Mouse (Mus musculus): ENCODE results near the gene Gm11232. TPM values are rescaled to one million over a fixed set of nuclear protein-coding genes. Genes with fewer than 3 reads are reported as not detected.

Gene Gm11232
- polyA plus RNA-seq, 1 experiment from 2014 or later: not detected

GRCm38 (mm10) chr4:71727611-71728010 lies 30.2 kb downstream of the Gm11232 start:
- Histone ChIP-seq H3K4me1 (ENCODE audit: control insufficient read depth, low read depth, low read length) (no peaks in the 10 kb centered on the region), H3K27me3 (ENCODE audit: control insufficient read depth, insufficient read depth, low read depth, low read length) (no peaks in the 10 kb centered on the region), H3K27ac (ENCODE audit: low read length) (no peak overlapping the region), H3K9ac (ENCODE audit: low read depth, low read length) (no peak overlapping the region), H3K4me2 (ENCODE audit: low read depth, low read length) (no peak overlapping the region), H3K9me3 (replicated peaks; ENCODE audit: control insufficient read depth, low read length) (no peaks in the 10 kb centered on the region), H3K4me3 (ENCODE audit: low read depth, low read length) (no peak overlapping the region), H3K36me3 (ENCODE audit: control insufficient read depth, insufficient read depth) (no peaks in the 10 kb centered on the region)
- 46% methylated on average over 2 of the region's 2 CpGs for WGBS (ENCODE audit: insufficient replicate concordance)
- no peak for ATAC-seq (ENCODE audit: low read depth)

GRCm38 (mm10) chr4:71727056-71727455 lies 30.7 kb downstream of the Gm11232 start:
- H3K9me3 ChIP-seq (replicated peaks; ENCODE audit: control insufficient read depth, low read length): no peaks in the 10 kb centered on the region
- H3K4me2 ChIP-seq (ENCODE audit: low read depth, low read length): no peak overlapping the region
- H3K27me3 ChIP-seq (ENCODE audit: control insufficient read depth, insufficient read depth, low read depth, low read length): no peaks in the 10 kb centered on the region
- no peaks in the 10 kb centered on the region for H3K36me3 ChIP-seq (ENCODE audit: control insufficient read depth, insufficient read depth)
- ATAC-seq (ENCODE audit: low read depth): no peak
- H3K4me1 ChIP-seq (ENCODE audit: control insufficient read depth, low read depth, low read length): no peaks in the 10 kb centered on the region
- WGBS (ENCODE audit: insufficient replicate concordance): 62% methylated on average over 4 of the region's 4 CpGs
- H3K4me3 ChIP-seq (ENCODE audit: low read depth, low read length): no peak overlapping the region
- no peak overlapping the region for H3K9ac ChIP-seq (ENCODE audit: low read depth, low read length)
- H3K27ac ChIP-seq (ENCODE audit: low read length): no peak overlapping the region

- WGBS (ENCODE audit: insufficient replicate concordance): 43% methylated on average over 2 of the region's 2 CpGs
These were observed 31.9 kb downstream of the Gm11232 start for GRCm38 (mm10) chr4:71725889-71726288.

More at GRCm38 (mm10) chr4:71725889-71726288, 31.9 kb downstream of the Gm11232 start:
- H3K9ac ChIP-seq (ENCODE audit: low read depth, low read length): no peak overlapping the region
- no peaks in the 10 kb centered on the region for H3K9me3 ChIP-seq (replicated peaks; ENCODE audit: control insufficient read depth, low read length)
- H3K27ac ChIP-seq (ENCODE audit: low read length): no peak overlapping the region
- H3K4me3 ChIP-seq (ENCODE audit: low read depth, low read length): no peak overlapping the region
- ATAC-seq (ENCODE audit: low read depth): no peak
- no peaks in the 10 kb centered on the region for H3K36me3 ChIP-seq (ENCODE audit: control insufficient read depth, insufficient read depth)
- no peaks in the 10 kb centered on the region for H3K27me3 ChIP-seq (ENCODE audit: control insufficient read depth, insufficient read depth, low read depth, low read length)
- H3K4me1 ChIP-seq (ENCODE audit: control insufficient read depth, low read depth, low read length): no peaks in the 10 kb centered on the region
- no peak overlapping the region for H3K4me2 ChIP-seq (ENCODE audit: low read depth, low read length)
